Mouse (Mus musculus): ENCODE measurements around the gene Ptprt. TPM values are rescaled to one million over a fixed set of nuclear protein-coding genes. Genes with fewer than 3 reads are reported as not detected.

The Ptprt gene
- polyA plus RNA-seq, 1 experiment from 2014 or later: 1.8 TPM

- Histone ChIP-seq H3K4me1 (replicated peaks; ENCODE audit: control insufficient read depth, insufficient read depth, low read length) (no peaks in the 10 kb centered on the region), H3K4me3 (ENCODE audit: low read depth, low read length) (no peak overlapping the region), H3K9me3 (ENCODE audit: control insufficient read depth, low read length) (no peaks in the 10 kb centered on the region; the same call in 1 of the 2 replicates), H3K9ac (ENCODE audit: low read length) (no peak overlapping the region), H3K36me3 (ENCODE audit: control insufficient read depth, insufficient read depth, low read length) (no peaks in the 10 kb centered on the region), H3K27ac (ENCODE audit: low read depth, low read length) (no peak overlapping the region), H3K4me2 (ENCODE audit: low read depth, low read length, severe bottlenecking) (no peak overlapping the region), H3K27me3 (ENCODE audit: control insufficient read depth, insufficient read depth, low read length) (no peaks in the 10 kb centered on the region)
- DNase-seq (ENCODE audit: low spot score): no peak
- 54% methylated on average over 7 of the region's 7 CpGs for WGBS
- peak; percentile 53; the same call in 1 of the 2 replicates for ATAC-seq (replicated peaks; ENCODE audit: low FRiP score)
Measured at GRCm38 (mm10) chr2:162377309-162377708, 283.6 kb downstream of the Ptprt start.

- Histone ChIP-seq H3K4me1 (replicated peaks; ENCODE audit: control insufficient read depth, insufficient read depth, low read length) (no peaks in the 10 kb centered on the region), H3K4me2 (ENCODE audit: low read depth, low read length, severe bottlenecking) (no peak overlapping the region), H3K27ac (ENCODE audit: low read depth, low read length) (no peak overlapping the region), H3K9me3 (ENCODE audit: control insufficient read depth, low read length) (no peaks in the 10 kb centered on the region), H3K27me3 (ENCODE audit: control insufficient read depth, insufficient read depth, low read length) (no peaks in the 10 kb centered on the region), H3K36me3 (ENCODE audit: control insufficient read depth, insufficient read depth, low read length) (no peaks in the 10 kb centered on the region), H3K9ac (ENCODE audit: low read length) (no peak overlapping the region), H3K4me3 (ENCODE audit: low read depth, low read length) (no peak overlapping the region)
- ATAC-seq (replicated peaks; ENCODE audit: low FRiP score) (no peak), DNase-seq (ENCODE audit: low spot score) (no peak)
- 68% methylated on average over 1 of the region's 1 CpGs for WGBS
Measured at GRCm38 (mm10) chr2:162349047-162349446, 311.9 kb downstream of the Ptprt start.

- DNase-seq (ENCODE audit: low spot score): no peak
- Histone ChIP-seq H3K27me3 (ENCODE audit: control insufficient read depth, insufficient read depth, low read length) (no peaks in the 10 kb centered on the region), H3K36me3 (ENCODE audit: control insufficient read depth, insufficient read depth, low read length) (no peaks in the 10 kb centered on the region), H3K4me2 (ENCODE audit: low read depth, low read length, severe bottlenecking) (no peak overlapping the region), H3K4me3 (ENCODE audit: low read depth, low read length) (no peak overlapping the region), H3K9me3 (ENCODE audit: control insufficient read depth, low read length) (no peaks in the 10 kb centered on the region), H3K9ac (ENCODE audit: low read length) (no peak overlapping the region), H3K27ac (ENCODE audit: low read depth, low read length) (no peak overlapping the region), H3K4me1 (replicated peaks; ENCODE audit: control insufficient read depth, insufficient read depth, low read length) (0 out of 2 replicates have a peak, but pooled peaks cover 3% of the 10 kb centered on the region)
- ATAC-seq (replicated peaks; ENCODE audit: low FRiP score): no peak
- 66% methylated on average over 2 of the region's 2 CpGs for WGBS
Measured at GRCm38 (mm10) chr2:162341846-162342245, 319.1 kb downstream of the Ptprt start.

- Histone ChIP-seq H3K9ac (ENCODE audit: low read length) (no peak overlapping the region), H3K36me3 (ENCODE audit: control insufficient read depth, insufficient read depth, low read length) (no peaks in the 10 kb centered on the region), H3K9me3 (ENCODE audit: control insufficient read depth, low read length) (no peaks in the 10 kb centered on the region), H3K4me1 (replicated peaks; ENCODE audit: control insufficient read depth, insufficient read depth, low read length) (0 out of 2 replicates have a peak, but pooled peaks cover 3% of the 10 kb centered on the region), H3K4me2 (ENCODE audit: low read depth, low read length, severe bottlenecking) (no peak overlapping the region), H3K27ac (ENCODE audit: low read depth, low read length) (no peak overlapping the region), H3K27me3 (ENCODE audit: control insufficient read depth, insufficient read depth, low read length) (no peaks in the 10 kb centered on the region; the same call in 1 of the 2 replicates), H3K4me3 (ENCODE audit: low read depth, low read length) (no peak overlapping the region)
- 37% methylated on average over 1 of the region's 1 CpGs for WGBS
- peak; percentile 62 for DNase-seq (ENCODE audit: low spot score)
- peak; percentile 90 for ATAC-seq (replicated peaks; ENCODE audit: low FRiP score)
Measured at GRCm38 (mm10) chr2:162340231-162340630, 320.7 kb downstream of the Ptprt start.

GRCm38 (mm10) chr2:162332066-162332683 lies 328.8 kb downstream of the Ptprt start:
- H3K4me2 ChIP-seq (ENCODE audit: low read depth, low read length, severe bottlenecking): no peak overlapping the region
- no peak overlapping the region for H3K4me3 ChIP-seq (ENCODE audit: low read depth, low read length)
- DNase-seq (ENCODE audit: low spot score): no peak
- WGBS: 27% methylated on average over 5 of the region's 5 CpGs
- H3K36me3 ChIP-seq (ENCODE audit: control insufficient read depth, insufficient read depth, low read length): no peaks in the 10 kb centered on the region
- ATAC-seq (replicated peaks; ENCODE audit: low FRiP score): peak; percentile 83
- no peaks in the 10 kb centered on the region for H3K9me3 ChIP-seq (ENCODE audit: control insufficient read depth, low read length)
- H3K27ac ChIP-seq (ENCODE audit: low read depth, low read length): no peak overlapping the region
- H3K27me3 ChIP-seq (ENCODE audit: control insufficient read depth, insufficient read depth, low read length): peaks cover 3% of the 10 kb centered on the region; the same call in 1 of the 2 replicates
- H3K9ac ChIP-seq (ENCODE audit: low read length): no peak overlapping the region
- no peaks in the 10 kb centered on the region; the same call in 1 of the 2 replicates for H3K4me1 ChIP-seq (replicated peaks; ENCODE audit: control insufficient read depth, insufficient read depth, low read length)

- DNase-seq (ENCODE audit: low spot score): no peak
- Histone ChIP-seq H3K4me2 (ENCODE audit: low read depth, low read length, severe bottlenecking) (no peak overlapping the region), H3K4me3 (ENCODE audit: low read depth, low read length) (no peak overlapping the region), H3K4me1 (replicated peaks; ENCODE audit: control insufficient read depth, insufficient read depth, low read length) (no peaks in the 10 kb centered on the region; the same call in 1 of the 2 replicates), H3K27me3 (ENCODE audit: control insufficient read depth, insufficient read depth, low read length) (0 out of 2 replicates have a peak, but pooled peaks cover 3% of the 10 kb centered on the region), H3K36me3 (ENCODE audit: control insufficient read depth, insufficient read depth, low read length) (no peaks in the 10 kb centered on the region), H3K9me3 (ENCODE audit: control insufficient read depth, low read length) (no peaks in the 10 kb centered on the region), H3K27ac (ENCODE audit: low read depth, low read length) (no peak overlapping the region), H3K9ac (ENCODE audit: low read length) (no peak overlapping the region)
- WGBS: 90% methylated on average over 9 of the region's 9 CpGs
- no peak for ATAC-seq (replicated peaks; ENCODE audit: low FRiP score)
Measured at GRCm38 (mm10) chr2:162329430-162329829, 331.5 kb downstream of the Ptprt start.

- Histone ChIP-seq H3K27me3 (ENCODE audit: control insufficient read depth, insufficient read depth, low read length) (no peaks in the 10 kb centered on the region), H3K27ac (ENCODE audit: low read depth, low read length) (no peak overlapping the region), H3K4me3 (ENCODE audit: low read depth, low read length) (no peak overlapping the region), H3K4me2 (ENCODE audit: low read depth, low read length, severe bottlenecking) (no peak overlapping the region), H3K36me3 (ENCODE audit: control insufficient read depth, insufficient read depth, low read length) (no peaks in the 10 kb centered on the region), H3K4me1 (replicated peaks; ENCODE audit: control insufficient read depth, insufficient read depth, low read length) (no peaks in the 10 kb centered on the region), H3K9me3 (ENCODE audit: control insufficient read depth, low read length) (no peaks in the 10 kb centered on the region), H3K9ac (ENCODE audit: low read length) (no peak overlapping the region)
- WGBS: 91% methylated on average over 5 of the region's 5 CpGs
- ATAC-seq (replicated peaks; ENCODE audit: low FRiP score) (no peak), DNase-seq (ENCODE audit: low spot score) (no peak)
Measured at GRCm38 (mm10) chr2:162322411-162322810, 338.5 kb downstream of the Ptprt start.

GRCm38 (mm10) chr2:162307996-162308395 lies 353.0 kb downstream of the Ptprt start:
- H3K27me3 ChIP-seq (ENCODE audit: control insufficient read depth, insufficient read depth, low read length): no peaks in the 10 kb centered on the region
- 31% methylated on average over 2 of the region's 2 CpGs for WGBS
- no peak overlapping the region for H3K9ac ChIP-seq (ENCODE audit: low read length)
- H3K9me3 ChIP-seq (ENCODE audit: control insufficient read depth, low read length): no peaks in the 10 kb centered on the region
- H3K4me2 ChIP-seq (ENCODE audit: low read depth, low read length, severe bottlenecking): no peak overlapping the region
- no peak overlapping the region for H3K27ac ChIP-seq (ENCODE audit: low read depth, low read length)
- no peaks in the 10 kb centered on the region for H3K4me1 ChIP-seq (replicated peaks; ENCODE audit: control insufficient read depth, insufficient read depth, low read length)
- DNase-seq (ENCODE audit: low spot score): no peak
- H3K36me3 ChIP-seq (ENCODE audit: control insufficient read depth, insufficient read depth, low read length): no peaks in the 10 kb centered on the region
- no peak overlapping the region for H3K4me3 ChIP-seq (ENCODE audit: low read depth, low read length)
- no peak for ATAC-seq (replicated peaks; ENCODE audit: low FRiP score)

- H3K4me3 ChIP-seq (ENCODE audit: low read depth, low read length): no peak overlapping the region
- no peak overlapping the region for H3K4me2 ChIP-seq (ENCODE audit: low read depth, low read length, severe bottlenecking)
- peaks cover 3% of the 10 kb centered on the region; the same call in 1 of the 2 replicates for H3K9me3 ChIP-seq (ENCODE audit: control insufficient read depth, low read length)
- no peak overlapping the region for H3K27ac ChIP-seq (ENCODE audit: low read depth, low read length)
- no peak overlapping the region for H3K9ac ChIP-seq (ENCODE audit: low read length)
- no peak for ATAC-seq (replicated peaks; ENCODE audit: low FRiP score)
- no peak for DNase-seq (ENCODE audit: low spot score)
- 98% methylated on average over 2 of the region's 2 CpGs for WGBS
- H3K27me3 ChIP-seq (ENCODE audit: control insufficient read depth, insufficient read depth, low read length): no peaks in the 10 kb centered on the region
- no peaks in the 10 kb centered on the region for H3K36me3 ChIP-seq (ENCODE audit: control insufficient read depth, insufficient read depth, low read length)
- H3K4me1 ChIP-seq (replicated peaks; ENCODE audit: control insufficient read depth, insufficient read depth, low read length): no peaks in the 10 kb centered on the region
Measured at GRCm38 (mm10) chr2:162294070-162294469, 366.9 kb downstream of the Ptprt start.
